Mouse (Mus musculus): Measurements from ENCODE around the gene Smpd3.

GRCm38 (mm10) chr8:106313799-106314198 lies 24.0 kb downstream of the Smpd3 start:
- TF ChIP-seq CTCF (conservative IDR thresholded peaks at IDR 0.05; ENCODE audit: insufficient read depth, insufficient read length, low read depth, low read length) (no peak), POLR2A (IDR thresholded peaks at IDR 0.05; ENCODE audit: low read depth, low read length) (no peak)

All from kidney, adult 2 months (tissue).